Mouse (Mus musculus) right cerebral cortex, postnatal 25 days (tissue): ENCODE measurements around the gene Olfr659.

Experiments used
- DNase-seq: peaks from one replicate; pipeline ENCODE4 v3.0.0; 2022

Olfr659 gene

DNA sequence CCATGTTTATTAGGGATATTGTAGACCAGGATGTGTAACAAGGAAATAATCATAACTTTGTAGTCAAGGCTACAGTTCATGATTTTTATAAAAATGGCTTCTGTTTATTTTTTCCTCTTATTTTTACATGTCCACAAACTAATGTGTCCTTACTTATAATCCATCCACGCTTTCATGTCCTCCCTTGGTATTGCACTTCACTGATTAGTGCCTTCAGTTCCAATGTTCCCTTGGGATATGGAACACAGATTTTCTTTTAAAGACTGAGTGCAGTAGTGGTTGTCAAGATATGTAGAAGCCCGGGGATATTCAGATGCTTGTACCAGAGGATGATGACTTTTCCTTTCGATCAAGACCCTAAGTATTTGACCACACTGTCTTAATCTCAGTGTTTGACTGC is at the start of gene Olfr659:
Gene Olfr659 (plus strand): TSS at position 301 of the 400 bp plus-strand sequence.
- no peak for DNase-seq

GRCm38 (mm10) chr7:104624494-104624893 is 42.1 kb upstream of the Olfr659 start, which contains the start of gene Olfr657:
Gene Olfr657 (plus strand): TSS chr7:104624794.
- no peak for DNase-seq

- peak; percentile 8 for DNase-seq
Measured at GRCm38 (mm10) chr7:104646841-104647482, 19.6 kb upstream of the Olfr659 start, which contains the start of gene Olfr658. Gene Olfr658 (minus strand): TSS chr7:104647305.

DNA sequence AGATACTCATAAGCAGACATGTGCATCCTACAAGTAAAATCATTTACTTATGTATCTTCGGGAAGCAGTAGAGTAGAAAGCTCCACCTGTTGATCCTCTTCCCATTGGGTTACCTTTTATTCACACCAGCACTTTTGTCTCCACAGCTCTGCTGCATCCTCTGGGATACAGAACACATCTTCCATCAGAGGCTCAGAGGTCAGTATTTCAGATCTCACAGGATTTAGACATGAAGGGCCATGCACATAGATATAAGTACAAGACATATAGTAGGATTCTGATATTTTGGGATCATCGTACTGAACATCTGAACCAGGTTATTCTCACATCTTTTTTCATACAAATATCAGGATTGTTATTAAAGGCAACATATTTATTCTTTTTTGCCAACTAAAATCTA is 19.6 kb downstream of the Olfr659 start, which contains the start of gene Olfr661:
Gene Olfr661 (plus strand): TSS at position 301 of the 400 bp plus-strand sequence.
- DNase-seq = no peak
